Mouse (Mus musculus) liver, embryonic 16.5 days (tissue): ENCODE data around the gene Ndufa13. TPM values are rescaled to one million over a fixed set of nuclear protein-coding genes. Genes with fewer than 3 reads are reported as not detected.

Experiments
- ATAC-seq: fragments of 200-750 bp; cut with Nextera tagmentation; 2 replicates; pipeline ENCODE4 v1.8.0; 2017; ENCODE audit warnings: low read depth, mild to moderate bottlenecking, moderate number of reproducible peaks, moderate library complexity
- H3K27ac ChIP-seq: fragments of 300-500 bp; sonication (generic); 2 replicates; pipeline ENCODE4 v1.5.1; 2014; ENCODE audit warnings: mild to moderate bottlenecking, low read length
- H3K27me3 ChIP-seq: fragments of 300-500 bp; sonication (generic); 2 replicates; pipeline ENCODE4 v1.6.1; 2014; ENCODE audit warnings: low read depth, low read length, mixed read lengths; ENCODE audit not compliant: control insufficient read depth, insufficient read depth
- H3K36me3 ChIP-seq: fragments of 300-500 bp; sonication (generic); 2 replicates; pipeline ENCODE4 v1.6.1; 2014; ENCODE audit warnings: mild to moderate bottlenecking; ENCODE audit not compliant: control insufficient read depth, insufficient read depth
- H3K4me1 ChIP-seq: fragments of 300-500 bp; sonication (generic); 2 replicates; pipeline ENCODE4 v1.6.1; 2014; ENCODE audit warnings: low read depth, low read length, mixed read lengths; ENCODE audit not compliant: control insufficient read depth
- H3K4me2 ChIP-seq: fragments of 300-500 bp; sonication (generic); 2 replicates; pipeline ENCODE4 v1.6.1; 2014; ENCODE audit warnings: low read depth, low read length, mixed read lengths
- H3K4me3 ChIP-seq: fragments of 300-500 bp; sonication (generic); 2 replicates; pipeline ENCODE4 v1.5.1; 2014; ENCODE audit warnings: low read depth, mild to moderate bottlenecking, low read length
- H3K9ac ChIP-seq: fragments of 300-500 bp; sonication (generic); 2 replicates; pipeline ENCODE4 v1.6.1; 2014; ENCODE audit warnings: low read depth, low read length
- H3K9me3 ChIP-seq: fragments of 300-500 bp; sonication (generic); replicated peaks from 2 replicates; pipeline ENCODE4 v1.6.1; 2016; ENCODE audit warnings: low read length; ENCODE audit not compliant: control insufficient read depth
- WGBS: fragments of 180-500 bp; shearing (Covaris S2); extraction: QIAGEN DNeasy Blood & Tissue Kit; methylation state at CpG from one replicate; pipeline ENCODE4 v1.1.7; 2014; ENCODE audit not compliant: insufficient replicate concordance; 5-methylcytosine and 5-hydroxymethylcytosine counted together
- polyA plus RNA-seq: library from polyadenylated mRNA; unstranded; fragments of >200 nt; fragmentation: Nextera tagmentation; extraction: Ambion mirVana; gene quantifications from 2 replicates; pipeline ENCODE4 v1.2.1, GENCODE M21; 2015

Gene Ndufa13
- polyA plus RNA-seq, 1 experiment from 2014 or later: 104 TPM

DNA sequence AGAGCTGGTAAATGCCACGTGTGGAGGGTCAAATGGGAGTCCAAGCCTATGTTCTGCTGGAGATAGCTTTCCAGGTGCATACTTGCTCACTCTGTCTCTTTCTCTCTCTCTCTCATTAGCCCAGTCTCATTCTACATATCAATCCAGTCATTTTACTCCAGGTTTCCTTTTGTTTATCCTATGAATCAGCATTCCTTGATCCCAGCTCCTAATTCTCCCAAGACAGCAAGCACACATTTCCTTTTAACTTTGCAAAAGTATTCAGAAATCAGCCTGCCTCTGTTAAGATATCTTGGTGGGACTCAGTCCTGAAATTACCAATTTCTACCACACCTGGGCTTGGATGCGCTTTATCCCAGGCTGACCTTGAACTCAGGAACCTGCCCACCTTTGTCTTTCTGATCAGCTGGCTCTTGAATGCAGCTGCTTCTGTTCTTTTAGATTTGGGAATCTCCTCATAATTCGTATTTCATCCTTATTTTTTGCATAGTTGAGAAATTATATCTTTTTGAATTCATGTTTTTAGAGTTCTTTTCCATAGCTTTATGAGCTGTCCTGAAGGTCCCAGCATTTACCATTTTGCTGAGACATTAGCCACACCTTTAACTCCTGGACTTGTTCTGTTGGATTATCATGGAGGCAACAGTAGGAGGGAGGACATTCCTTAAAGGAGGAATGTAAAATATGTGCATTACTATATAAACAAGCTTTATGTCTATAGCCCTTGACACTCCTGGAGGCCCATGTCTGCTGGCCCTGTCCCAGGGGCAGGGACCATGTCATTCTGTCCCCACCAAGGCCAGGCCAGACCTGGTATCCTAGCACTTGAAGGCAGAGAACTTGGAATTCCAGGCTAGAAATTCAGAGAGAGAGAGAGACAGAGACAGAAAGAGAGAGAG lies 54.9 kb downstream of the Ndufa13 start:
- Histone ChIP-seq H3K9ac (no peak overlapping the region), H3K9me3 (no peaks in the 10 kb centered on the region; the same call in 1 of the 2 replicates), H3K4me3 (no peak overlapping the region), H3K36me3 (no peaks in the 10 kb centered on the region), H3K27ac (no peak overlapping the region), H3K27me3 (no peaks in the 10 kb centered on the region), H3K4me2 (no peak overlapping the region), H3K4me1 (peaks cover 11% of the 10 kb centered on the region)
- no peak for ATAC-seq
- 52% methylated on average over 3 of the region's 3 CpGs for WGBS

Other genes starting within 250 kb of the Ndufa13 start
- gene Zfp964, start 248.1 kb downstream of the Ndufa13 start, polyA plus RNA-seq: 0.39 and 0.42 TPM in 2 replicates
- gene Zfp869, start 191.8 kb downstream of the Ndufa13 start, polyA plus RNA-seq: 9.7 and 10.6 TPM in 2 replicates
- 2.9 and 3.1 TPM in 2 replicates for gene Zfp963, start 152.6 kb downstream of the Ndufa13 start, polyA plus RNA-seq
- 0.79 TPM in 1 of 2 replicates, not detected in the other for gene Gm20422, start 127.7 kb downstream of the Ndufa13 start, polyA plus RNA-seq
- gene Atp13a1, start 111.4 kb downstream of the Ndufa13 start, polyA plus RNA-seq: 18.6 and 20.9 TPM in 2 replicates
- gene Zfp866, start 111.4 kb downstream of the Ndufa13 start, polyA plus RNA-seq: 7.7 and 8.6 TPM in 2 replicates
- 5.0 and 7.0 TPM in 2 replicates for gene Gmip, start 93.9 kb downstream of the Ndufa13 start, polyA plus RNA-seq
- gene Lpar2, start 80.1 kb downstream of the Ndufa13 start, polyA plus RNA-seq: 0.05 and 0.07 TPM in 2 replicates
- gene Pbx4, start 70.1 kb downstream of the Ndufa13 start, polyA plus RNA-seq: 1.8 and 2.0 TPM in 2 replicates
- not detected in 2 replicates for gene Cilp2, start 14.9 kb downstream of the Ndufa13 start, polyA plus RNA-seq
- gene Tssk6, start 374 bp downstream of the Ndufa13 start, polyA plus RNA-seq: 1.1 and 1.6 TPM in 2 replicates
- gene Yjefn3, start 154 bp upstream of the Ndufa13 start, polyA plus RNA-seq: 0.63 and 0.77 TPM in 2 replicates
- 17.2 and 18.9 TPM in 2 replicates for gene Gatad2a, start 93.8 kb upstream of the Ndufa13 start, polyA plus RNA-seq
- gene Mau2, start 140.2 kb upstream of the Ndufa13 start, polyA plus RNA-seq: 21.7 and 22.6 TPM in 2 replicates
- gene Sugp1, start 140.3 kb upstream of the Ndufa13 start, polyA plus RNA-seq: 14.7 and 14.9 TPM in 2 replicates
- gene Tm6sf2, start 170.4 kb upstream of the Ndufa13 start, polyA plus RNA-seq: 1.8 and 3.0 TPM in 2 replicates
- 0.04 TPM in 1 of 2 replicates, not detected in the other for gene Hapln4, start 180.9 kb upstream of the Ndufa13 start, polyA plus RNA-seq
- 0.04 TPM in 1 of 2 replicates, not detected in the other for gene Ncan, start 218.3 kb upstream of the Ndufa13 start, polyA plus RNA-seq
- gene Nr2c2ap, start 228.8 kb upstream of the Ndufa13 start, polyA plus RNA-seq: 12.6 and 13.2 TPM in 2 replicates
- 7.4 TPM in 2 replicates for gene Rfxank, start 236.6 kb upstream of the Ndufa13 start, polyA plus RNA-seq
- 21.4 and 23.4 TPM in 2 replicates for gene Borcs8, start 236.9 kb upstream of the Ndufa13 start, polyA plus RNA-seq
- gene Mef2b, start 237.2 kb upstream of the Ndufa13 start, polyA plus RNA-seq: not detected in 2 replicates